Comparison of ENCODE assay signal across 8 mouse cellular contexts in genomic region chr9:31348915-31349314, GRCm38 (mm10). TPM values are rescaled to one million over a fixed set of nuclear protein-coding genes. Genes with fewer than 3 reads are reported as not detected.
DNase-seq lines count a peak whose midpoint lies in the region; ATAC-seq and TF ChIP-seq lines count a peak whose summit lies in the region.

No protein-coding gene starts in this region.

- intact Hi-C loops in heart, postnatal 14 days (cut with DNase I): loop anchor here (1.0 to 5.0 kb wide), 3 partner anchors 138 to 267 kb away; partner anchors contain the start of gene Aplp2

- no peaks in the 10 kb centered on the region for H3K9me3 ChIP-seq in lung, embryonic 14.5 days (ENCODE audit: low read depth, low read length)

- TF ChIP-seq CTCF in bone marrow macrophage, adult 2 months (IDR thresholded peaks at IDR 0.05; ENCODE audit: low read depth, low read length): peak; percentile 60
- peak; percentile 95 for TF ChIP-seq CTCF in lung, embryonic 14.5 days (IDR thresholded peaks at IDR 0.05; ENCODE audit: low read depth)

- TF ChIP-seq POLR2A in bone marrow macrophage, adult 2 months (IDR thresholded peaks at IDR 0.05; ENCODE audit: borderline replicate concordance, low read depth, low read length): no peak

- H3K9ac ChIP-seq in lung, embryonic 14.5 days: no peak overlapping the region

- DNase-seq in CD8-positive naive resting alpha-beta T cell, adult 2 months (ENCODE audit: low read depth in 2 of 2, low spot score in 2 of 2): peak; percentile 31 to 57
- DNase-seq in heart, postnatal 14 days: peak; percentile 78 to 83
- DNase-seq in kidney, postnatal 4 days: peak; percentile 86 to 89
- DNase-seq in lung, embryonic 14.5 days: peak; percentile 84
- peak; percentile 30 for DNase-seq in ovary, adult 18-20 months (ENCODE audit: low spot score)
- DNase-seq in thymus, postnatal 0 days (ENCODE audit: low spot score): peak; percentile 59

- 66% methylated on average over 11 of the region's 11 CpGs for WGBS in lung, embryonic 14.5 days

- no peak overlapping the region for H3K27ac ChIP-seq in bone marrow macrophage, adult 2 months (ENCODE audit: insufficient read depth, low read depth, low read length)
- H3K27ac ChIP-seq in lung, embryonic 14.5 days (ENCODE audit: low read depth): no peak overlapping the region

- H3K4me3 ChIP-seq in bone marrow macrophage, adult 2 months (ENCODE audit: insufficient read depth, low read length): no peak overlapping the region
- H3K4me3 ChIP-seq in lung, embryonic 14.5 days (ENCODE audit: low read depth, low read length): no peak overlapping the region

- ATAC-seq in erythroid progenitor cell, adult 5-6 weeks (replicated peaks; ENCODE audit: low FRiP score, poor library complexity, severe bottlenecking): peak; percentile 74
- ATAC-seq in lung, embryonic 14.5 days (ENCODE audit: insufficient read depth): no peak

- H3K36me3 ChIP-seq in lung, embryonic 14.5 days (ENCODE audit: insufficient read depth): peaks cover 14% of the 10 kb centered on the region

- peaks cover 10% of the 10 kb centered on the region for H3K4me1 ChIP-seq in bone marrow macrophage, adult 2 months (ENCODE audit: control insufficient read depth, insufficient read depth, low read length)
- no peaks in the 10 kb centered on the region for H3K4me1 ChIP-seq in lung, embryonic 14.5 days (ENCODE audit: insufficient read depth)

- H3K4me2 ChIP-seq in lung, embryonic 14.5 days: no peak overlapping the region

- H3K27me3 ChIP-seq in lung, embryonic 14.5 days (ENCODE audit: insufficient read depth, low read length): no peaks in the 10 kb centered on the region

RNA-seq across cellular contexts. Expression of gene Nfrkb, which starts 37.1 kb away (rescaled TPM):
- polyA plus RNA-seq in bone marrow macrophage, adult 2 months (2012; ENCODE audit: insufficient read depth, insufficient read length, missing spikeins): 13.1 and 14.2 TPM in 2 replicates
- total RNA-seq in erythroid progenitor cell, adult 5-6 weeks (2015; ENCODE audit: low replicate concordance): 10.5 and 12.2 TPM in 2 replicates
- 6.6 and 12.6 TPM in 2 replicates for total RNA-seq in erythroid progenitor cell, adult 5-6 weeks (2017; ENCODE audit: low replicate concordance)
- 10 to 100 TPM; 13.1 TPM for total RNA-seq in heart, postnatal 14 days (2021)
- 21.2 and 27.0 TPM in 2 replicates for polyA plus RNA-seq in lung, embryonic 14.5 days (2014; fragmentation: Nextera tagmentation; extraction: Ambion mirVana)
- 27.4 and 32.9 TPM in 2 replicates for polyA plus RNA-seq in thymus, postnatal 0 days (2015; fragmentation: Nextera tagmentation; extraction: Ambion mirVana)

Comparison
In these comparisons a context has a peak if more than half of its experiments do, and no peak if none do; other contexts are left out.
1. DNase-seq: peak in every context shown above with its lines; median percentile 88 in kidney, postnatal 4 days; 84 in lung, embryonic 14.5 days; 80 in heart, postnatal 14 days; 59 in thymus, postnatal 0 days; 44 in CD8-positive naive resting alpha-beta T cell, adult 2 months; 30 in ovary, adult 18-20 months.